Mouse (Mus musculus): ENCODE results near the gene Lamtor3. TPM values are rescaled to one million over a fixed set of nuclear protein-coding genes. Genes with fewer than 3 reads are reported as not detected.

The Lamtor3 gene
- 108 and 112 TPM in 2 replicates for polyA plus RNA-seq (2014; fragmentation: Nextera tagmentation; extraction: Ambion mirVana)

DNA sequence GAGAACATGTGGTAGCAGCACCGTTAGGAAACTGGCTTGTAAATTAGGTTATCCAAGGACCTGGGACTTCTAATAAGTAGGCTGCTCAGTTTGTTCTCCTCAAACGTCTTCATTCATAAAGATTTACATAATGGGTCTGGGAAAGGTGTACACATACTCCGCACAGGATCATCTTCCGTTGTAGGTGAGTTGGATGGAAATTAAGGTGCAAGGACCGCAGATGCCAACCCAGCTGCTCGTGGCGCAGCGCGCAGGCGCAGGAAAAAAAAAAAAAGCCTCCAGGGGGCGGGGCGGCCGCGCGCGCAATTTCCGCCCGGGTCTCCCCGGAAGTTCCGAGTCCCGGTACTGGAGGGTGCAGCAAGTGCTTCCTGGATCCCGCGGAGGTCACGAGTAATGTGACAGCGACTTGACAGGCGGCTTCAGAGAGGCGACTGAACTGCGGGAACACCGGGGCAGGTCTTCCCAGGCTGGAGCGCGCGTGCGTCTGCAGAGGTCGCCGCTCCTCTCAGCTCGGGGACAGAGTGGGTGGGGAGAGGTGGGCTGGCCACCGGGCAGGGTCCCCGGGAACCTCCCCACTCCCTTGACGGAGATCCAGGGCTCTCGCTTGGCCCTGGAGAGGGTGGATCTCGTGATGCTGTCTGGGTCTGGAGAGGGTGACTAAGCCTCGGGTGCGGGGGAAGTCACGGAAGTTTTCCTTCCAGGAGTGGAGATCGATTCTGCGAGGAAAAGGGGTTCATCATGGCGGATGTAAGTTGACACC is at the start of gene Lamtor3:
Gene Lamtor3 (plus strand): TSS at position 335 of the 760 bp plus-strand sequence.
- Histone ChIP-seq H3K27me3 (replicated peaks; ENCODE audit: control insufficient read depth, insufficient read depth, low read length) (no peaks in the 10 kb centered on the region), H3K27ac (replicated peaks; ENCODE audit: low read depth, low read length) (peak within 1 kb of the TSS; percentile 86), H3K36me3 (ENCODE audit: control insufficient read depth, insufficient read depth, low read length) (peaks cover 23% of the 10 kb centered on the region), H3K4me1 (ENCODE audit: control insufficient read depth, insufficient read depth, low read length) (peaks cover 7% of the 10 kb centered on the region), H3K9ac (ENCODE audit: low read depth, low read length) (peak within 1 kb of the TSS; percentile 83), H3K4me2 (ENCODE audit: low read depth, low read length) (peak within 1 kb of the TSS; percentile 81), H3K4me3 (ENCODE audit: low read depth, low read length) (peak within 1 kb of the TSS; percentile 86), H3K9me3 (ENCODE audit: control insufficient read depth, low read length) (no peaks in the 10 kb centered on the region)
- DNase-seq (ENCODE audit: low spot score) (peak; percentile 91), ATAC-seq (ENCODE audit: low read depth) (peak; percentile 92)
- WGBS: under 1% methylated on average over 31 of the region's 47 CpGs

DNA sequence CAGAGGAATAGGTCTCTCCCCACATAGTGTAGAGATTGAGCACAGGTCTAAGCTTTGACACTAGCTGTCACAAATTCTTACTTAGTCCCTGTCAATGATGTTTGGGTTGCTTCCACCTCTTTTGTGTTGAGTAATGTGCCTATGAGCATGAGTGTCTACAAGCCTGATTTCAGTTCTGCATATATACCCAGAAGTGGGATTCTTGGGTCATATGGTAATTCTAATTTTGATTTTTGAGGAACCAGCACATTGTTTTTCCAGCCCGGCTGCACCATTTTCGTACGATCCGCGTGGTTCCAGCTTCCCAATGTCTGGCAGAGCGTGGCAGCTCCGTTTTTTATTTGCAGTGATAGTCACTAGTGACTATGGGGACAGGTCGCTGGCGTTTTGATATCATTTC is 48.9 kb upstream of the Lamtor3 start:
- Histone ChIP-seq H3K36me3 (ENCODE audit: control insufficient read depth, insufficient read depth, low read length) (peaks cover 10% of the 10 kb centered on the region), H3K9me3 (ENCODE audit: control insufficient read depth, low read length) (no peaks in the 10 kb centered on the region), H3K27me3 (replicated peaks; ENCODE audit: control insufficient read depth, insufficient read depth, low read length) (no peaks in the 10 kb centered on the region), H3K4me1 (ENCODE audit: control insufficient read depth, insufficient read depth, low read length) (peaks cover 7% of the 10 kb centered on the region; the same call in 1 of the 2 replicates), H3K27ac (replicated peaks; ENCODE audit: low read depth, low read length) (no peak overlapping the region), H3K4me2 (ENCODE audit: low read depth, low read length) (peak overlapping the region; percentile 26; the same call in 1 of the 2 replicates), H3K4me3 (ENCODE audit: low read depth, low read length) (no peak overlapping the region), H3K9ac (ENCODE audit: low read depth, low read length) (no peak overlapping the region)
- WGBS: 91% methylated on average over 9 of the region's 9 CpGs
- DNase-seq (ENCODE audit: low spot score) (no peak), ATAC-seq (ENCODE audit: low read depth) (no peak)

DNA sequence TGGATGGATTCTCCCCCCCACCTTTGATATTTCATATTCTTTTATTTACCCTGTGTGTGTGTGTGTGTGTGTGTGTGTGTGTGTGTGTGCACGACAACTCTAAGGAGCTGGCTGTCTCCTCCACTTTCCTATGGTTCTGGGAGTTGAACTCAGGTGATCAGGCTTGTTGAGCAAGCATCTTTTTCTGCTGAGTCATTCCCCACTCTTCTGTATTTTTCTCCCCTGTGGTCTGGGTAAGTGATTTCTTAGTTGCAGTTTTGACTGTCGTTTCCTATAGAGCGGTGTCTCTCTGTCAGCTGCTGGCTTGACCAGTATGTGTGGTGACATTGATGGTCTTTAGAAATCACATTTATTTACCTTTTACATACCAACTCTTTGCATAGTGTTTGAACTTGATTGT is 39.0 kb upstream of the Lamtor3 start:
- H3K36me3 ChIP-seq (ENCODE audit: control insufficient read depth, insufficient read depth, low read length): peaks cover 4% of the 10 kb centered on the region; the same call in 1 of the 2 replicates
- 67% methylated on average over 3 of the region's 3 CpGs for WGBS
- DNase-seq (ENCODE audit: low spot score) (no peak), ATAC-seq (ENCODE audit: low read depth) (no peak)
- H3K4me2 ChIP-seq (ENCODE audit: low read depth, low read length): no peak overlapping the region
- no peak overlapping the region for H3K4me3 ChIP-seq (ENCODE audit: low read depth, low read length)
- H3K9me3 ChIP-seq (ENCODE audit: control insufficient read depth, low read length): peaks cover 4% of the 10 kb centered on the region; the same call in 1 of the 2 replicates
- no peak overlapping the region for H3K9ac ChIP-seq (ENCODE audit: low read depth, low read length)
- no peaks in the 10 kb centered on the region for H3K4me1 ChIP-seq (ENCODE audit: control insufficient read depth, insufficient read depth, low read length)
- H3K27ac ChIP-seq (replicated peaks; ENCODE audit: low read depth, low read length): no peak overlapping the region
- no peaks in the 10 kb centered on the region for H3K27me3 ChIP-seq (replicated peaks; ENCODE audit: control insufficient read depth, insufficient read depth, low read length)

DNA sequence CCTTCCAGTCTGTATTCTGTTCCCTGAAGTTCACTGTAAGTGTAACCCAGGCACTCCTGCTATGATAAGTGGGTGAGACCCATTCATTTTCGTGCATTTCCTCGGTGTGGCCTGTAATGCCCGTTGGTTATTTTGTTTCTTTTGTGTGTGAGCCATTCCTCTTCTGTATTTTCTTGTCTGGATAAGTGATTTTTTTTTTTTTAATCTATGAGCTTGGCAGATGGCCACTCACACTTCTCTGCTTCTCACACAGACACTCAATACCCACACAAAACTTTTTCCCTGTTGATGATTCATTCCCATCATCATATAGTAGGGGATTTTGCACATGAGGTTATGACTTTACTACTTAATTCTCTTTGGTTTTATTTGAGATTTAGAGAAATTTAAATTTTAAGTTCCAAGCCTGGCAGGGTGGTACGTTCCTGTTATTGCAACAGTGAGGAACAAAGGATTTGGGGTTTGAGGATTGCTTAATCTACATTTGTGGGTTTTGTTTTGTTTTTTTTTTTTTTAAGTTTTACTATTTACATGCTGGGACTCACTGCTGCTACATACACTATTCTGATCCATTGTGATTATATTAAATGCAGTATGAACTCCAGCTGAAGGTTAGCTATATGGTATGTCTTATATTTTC is 38.1 kb upstream of the Lamtor3 start:
- Histone ChIP-seq H3K27ac (replicated peaks; ENCODE audit: low read depth, low read length) (no peak overlapping the region), H3K4me3 (ENCODE audit: low read depth, low read length) (no peak overlapping the region), H3K9me3 (ENCODE audit: control insufficient read depth, low read length) (peaks cover 4% of the 10 kb centered on the region; the same call in 1 of the 2 replicates), H3K4me1 (ENCODE audit: control insufficient read depth, insufficient read depth, low read length) (no peaks in the 10 kb centered on the region), H3K4me2 (ENCODE audit: low read depth, low read length) (no peak overlapping the region), H3K27me3 (replicated peaks; ENCODE audit: control insufficient read depth, insufficient read depth, low read length) (no peaks in the 10 kb centered on the region), H3K36me3 (ENCODE audit: control insufficient read depth, insufficient read depth, low read length) (peaks cover 10% of the 10 kb centered on the region; the same call in 1 of the 2 replicates), H3K9ac (ENCODE audit: low read depth, low read length) (no peak overlapping the region)
- no peak for ATAC-seq (ENCODE audit: low read depth)
- WGBS: 79% methylated on average over 4 of the region's 4 CpGs
- no peak for DNase-seq (ENCODE audit: low spot score)

- no peak overlapping the region for H3K9ac ChIP-seq (ENCODE audit: low read depth, low read length)
- no peak overlapping the region for H3K4me3 ChIP-seq (ENCODE audit: low read depth, low read length)
- no peaks in the 10 kb centered on the region for H3K27me3 ChIP-seq (replicated peaks; ENCODE audit: control insufficient read depth, insufficient read depth, low read length)
- H3K9me3 ChIP-seq (ENCODE audit: control insufficient read depth, low read length): peaks cover 4% of the 10 kb centered on the region; the same call in 1 of the 2 replicates
- WGBS: 94% methylated on average over 5 of the region's 5 CpGs
- DNase-seq (ENCODE audit: low spot score) (no peak), ATAC-seq (ENCODE audit: low read depth) (no peak)
- no peak overlapping the region for H3K4me2 ChIP-seq (ENCODE audit: low read depth, low read length)
- H3K4me1 ChIP-seq (ENCODE audit: control insufficient read depth, insufficient read depth, low read length): no peaks in the 10 kb centered on the region
- no peak overlapping the region for H3K27ac ChIP-seq (replicated peaks; ENCODE audit: low read depth, low read length)
- peaks cover 14% of the 10 kb centered on the region for H3K36me3 ChIP-seq (ENCODE audit: control insufficient read depth, insufficient read depth, low read length)
Observed at GRCm38 (mm10) chr3:137881093-137881492, 37.2 kb upstream of the Lamtor3 start.

DNA sequence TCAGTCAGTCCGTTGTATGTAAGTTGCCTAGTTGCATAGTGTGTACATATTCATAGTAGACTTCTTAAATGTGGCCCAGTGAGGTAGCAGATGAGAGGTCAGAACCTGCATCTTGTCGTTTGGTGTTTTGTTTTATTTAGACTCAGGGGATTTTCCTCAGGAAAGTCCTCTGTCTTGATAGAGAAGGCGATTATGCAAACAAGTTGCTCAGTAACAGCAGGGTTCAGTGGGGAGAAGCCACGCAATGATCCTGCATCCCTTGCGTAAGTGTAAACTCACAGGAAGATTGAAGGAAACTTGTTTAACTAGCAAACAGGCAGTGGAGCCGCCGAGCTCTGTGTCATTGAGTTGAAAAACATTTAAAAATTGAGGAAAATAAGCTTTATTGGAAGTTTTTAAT is 30.3 kb upstream of the Lamtor3 start:
- Histone ChIP-seq H3K4me2 (ENCODE audit: low read depth, low read length) (no peak overlapping the region), H3K4me3 (ENCODE audit: low read depth, low read length) (no peak overlapping the region), H3K27ac (replicated peaks; ENCODE audit: low read depth, low read length) (no peak overlapping the region), H3K4me1 (ENCODE audit: control insufficient read depth, insufficient read depth, low read length) (no peaks in the 10 kb centered on the region), H3K9ac (ENCODE audit: low read depth, low read length) (no peak overlapping the region), H3K36me3 (ENCODE audit: control insufficient read depth, insufficient read depth, low read length) (peaks cover 44% of the 10 kb centered on the region; the same call in 1 of the 2 replicates), H3K9me3 (ENCODE audit: control insufficient read depth, low read length) (no peaks in the 10 kb centered on the region), H3K27me3 (replicated peaks; ENCODE audit: control insufficient read depth, insufficient read depth, low read length) (no peaks in the 10 kb centered on the region)
- no peak for ATAC-seq (ENCODE audit: low read depth)
- 78% methylated on average over 7 of the region's 7 CpGs for WGBS
- no peak for DNase-seq (ENCODE audit: low spot score)

DNA sequence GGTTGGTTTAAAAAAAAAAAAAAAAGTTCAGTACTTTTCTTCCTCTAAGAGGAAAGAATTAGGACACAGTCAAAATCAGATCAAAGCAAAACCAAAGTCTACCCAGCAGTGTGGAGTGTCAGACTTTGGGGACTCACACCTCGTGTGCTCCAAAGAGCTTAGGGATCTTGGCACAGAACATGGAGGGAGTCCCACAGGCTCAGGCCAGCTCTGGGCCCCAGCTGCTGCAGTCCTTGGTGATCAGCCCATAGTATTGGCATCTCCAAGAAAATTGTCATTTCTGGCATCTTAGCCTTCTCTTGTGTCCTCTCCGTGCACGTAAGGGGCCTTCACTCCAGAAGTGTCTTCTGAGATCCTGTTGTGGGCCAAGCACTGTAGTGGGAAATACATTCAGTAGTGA is 27.2 kb upstream of the Lamtor3 start:
- Histone ChIP-seq H3K4me2 (ENCODE audit: low read depth, low read length) (no peak overlapping the region), H3K27ac (replicated peaks; ENCODE audit: low read depth, low read length) (no peak overlapping the region), H3K4me1 (ENCODE audit: control insufficient read depth, insufficient read depth, low read length) (no peaks in the 10 kb centered on the region), H3K9me3 (ENCODE audit: control insufficient read depth, low read length) (peaks cover 5% of the 10 kb centered on the region; the same call in 1 of the 2 replicates), H3K4me3 (ENCODE audit: low read depth, low read length) (no peak overlapping the region), H3K9ac (ENCODE audit: low read depth, low read length) (no peak overlapping the region), H3K36me3 (ENCODE audit: control insufficient read depth, insufficient read depth, low read length) (peaks cover 58% of the 10 kb centered on the region), H3K27me3 (replicated peaks; ENCODE audit: control insufficient read depth, insufficient read depth, low read length) (no peaks in the 10 kb centered on the region)
- WGBS: 83% methylated on average over 3 of the region's 3 CpGs
- no peak for DNase-seq (ENCODE audit: low spot score)
- no peak for ATAC-seq (ENCODE audit: low read depth)

GRCm38 (mm10) chr3:137892118-137892517 is 26.2 kb upstream of the Lamtor3 start:
- H3K36me3 ChIP-seq (ENCODE audit: control insufficient read depth, insufficient read depth, low read length): peaks cover 53% of the 10 kb centered on the region
- H3K4me2 ChIP-seq (ENCODE audit: low read depth, low read length): no peak overlapping the region
- no peak overlapping the region for H3K9ac ChIP-seq (ENCODE audit: low read depth, low read length)
- H3K27ac ChIP-seq (replicated peaks; ENCODE audit: low read depth, low read length): no peak overlapping the region
- ATAC-seq (ENCODE audit: low read depth) (no peak), DNase-seq (ENCODE audit: low spot score) (no peak)
- H3K27me3 ChIP-seq (replicated peaks; ENCODE audit: control insufficient read depth, insufficient read depth, low read length): no peaks in the 10 kb centered on the region
- 91% methylated on average over 4 of the region's 4 CpGs for WGBS
- H3K4me3 ChIP-seq (ENCODE audit: low read depth, low read length): no peak overlapping the region
- no peaks in the 10 kb centered on the region for H3K4me1 ChIP-seq (ENCODE audit: control insufficient read depth, insufficient read depth, low read length)
- H3K9me3 ChIP-seq (ENCODE audit: control insufficient read depth, low read length): peaks cover 5% of the 10 kb centered on the region; the same call in 1 of the 2 replicates

Measured in embryonic facial prominence, embryonic 14.5 days (tissue).